Mouse (Mus musculus) CD8-positive naive resting alpha-beta T cell, adult 2 months (primary cell): ENCODE measurements around the gene Rgl1.

Experiments used
- DNase-seq, 2 experiments: peaks; one replicate each; pipeline ENCODE4 v3.0.0; 2022; ENCODE audit warnings: low read depth in 2 of 2, low spot score in 2 of 2

Gene Rgl1

DNA sequence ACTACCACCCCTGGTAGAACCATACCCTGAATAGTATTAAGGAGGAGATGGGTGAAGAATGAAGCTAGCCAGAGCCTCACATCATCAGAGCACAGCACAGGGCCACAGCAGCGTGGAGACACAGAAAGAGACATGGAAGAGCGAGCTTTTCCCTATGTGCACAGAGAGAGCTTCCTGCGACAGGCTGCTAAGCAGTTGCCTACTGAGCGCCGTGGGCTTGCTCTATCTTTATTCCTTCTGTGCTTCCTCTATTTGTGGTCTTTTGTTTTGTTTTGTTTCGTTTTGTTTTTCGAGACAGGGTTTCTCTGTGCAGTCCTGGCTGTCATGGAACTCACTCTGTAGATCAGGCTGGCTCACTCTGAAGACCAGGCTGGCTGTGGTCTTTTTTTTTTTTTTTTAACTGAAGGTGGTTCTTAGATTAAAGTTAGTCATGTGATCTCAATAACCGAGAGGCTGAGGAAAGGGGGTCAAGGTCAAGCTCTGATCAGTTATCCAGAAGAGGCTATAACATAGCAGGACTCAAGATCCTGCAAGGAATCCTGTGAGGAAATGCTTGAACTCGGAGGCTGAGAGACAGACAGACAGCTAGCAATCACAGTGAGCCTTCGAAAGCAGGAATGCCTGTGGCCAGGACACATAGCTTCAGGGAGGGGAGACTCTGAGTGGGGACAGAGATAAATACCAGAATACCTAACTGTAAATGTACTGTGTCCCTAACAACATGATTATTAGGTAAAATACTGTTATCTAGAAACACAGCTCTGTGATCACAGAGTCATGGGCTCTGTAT lies 150.0 kb downstream of the Rgl1 start:
- DNase-seq, result no peak

DNA sequence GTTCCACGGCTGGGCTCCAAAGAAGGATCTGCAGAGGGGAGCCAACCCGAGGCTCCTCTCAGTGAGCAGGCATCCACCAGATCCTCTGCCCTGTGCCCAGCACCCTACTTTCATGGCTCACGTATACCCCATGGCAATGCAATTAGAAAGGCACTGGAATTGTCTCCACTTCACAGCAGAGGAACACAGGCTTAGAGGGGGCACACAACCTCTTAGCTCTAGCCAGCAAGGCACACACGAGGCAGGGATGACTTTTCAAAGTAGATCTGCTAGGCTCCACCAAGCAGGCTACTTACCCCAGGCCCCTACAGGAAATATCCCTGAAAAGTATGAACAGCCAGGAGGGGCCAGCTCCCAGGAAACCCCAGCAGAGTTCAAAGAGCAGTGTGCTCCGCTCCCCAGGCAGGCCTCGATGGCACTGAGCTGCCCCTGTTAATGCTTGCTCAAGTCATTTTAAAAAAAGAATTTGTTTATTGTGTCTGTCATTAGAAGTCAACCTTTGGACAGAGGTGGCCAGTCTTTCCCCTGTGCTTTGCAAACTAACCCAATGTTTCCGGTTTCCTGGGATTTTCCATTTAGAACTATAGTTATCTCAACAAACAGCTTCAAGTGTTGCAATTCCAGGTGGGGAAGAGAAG lies 151.3 kb downstream of the Rgl1 start:
- DNase-seq, result no peak

DNA sequence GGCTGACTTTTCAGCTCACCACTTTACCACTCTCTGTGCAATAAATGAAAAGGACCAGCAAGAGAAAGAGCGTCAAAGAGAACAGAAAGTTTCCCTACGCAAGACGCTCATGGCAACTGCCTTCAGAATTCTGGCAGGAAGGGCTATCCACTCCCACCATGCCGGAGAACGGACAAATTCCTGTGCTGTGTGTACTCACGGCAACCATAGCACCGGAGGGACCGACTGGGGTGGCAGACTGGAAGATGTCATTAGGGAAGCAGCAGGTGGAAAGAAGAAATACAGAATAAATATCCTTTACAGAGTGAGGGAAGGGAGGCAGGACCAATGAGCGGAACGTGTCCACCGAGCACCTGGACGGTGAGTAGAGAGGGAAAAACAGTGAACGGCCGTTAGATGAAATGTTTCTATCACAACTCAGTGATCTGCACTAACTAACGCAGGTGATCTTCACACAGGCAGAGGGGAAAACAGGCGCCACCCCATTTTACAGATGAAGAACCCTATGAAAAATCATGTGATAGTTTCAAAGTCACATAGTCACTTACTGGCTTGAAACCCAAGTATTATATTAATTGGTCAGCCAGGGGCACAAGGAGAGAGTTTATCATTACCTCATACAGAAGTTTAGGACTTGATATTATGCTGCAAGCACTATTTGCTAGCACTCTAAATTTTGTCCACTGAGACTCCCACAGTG lies 152.8 kb downstream of the Rgl1 start:
- no peak for DNase-seq

DNA sequence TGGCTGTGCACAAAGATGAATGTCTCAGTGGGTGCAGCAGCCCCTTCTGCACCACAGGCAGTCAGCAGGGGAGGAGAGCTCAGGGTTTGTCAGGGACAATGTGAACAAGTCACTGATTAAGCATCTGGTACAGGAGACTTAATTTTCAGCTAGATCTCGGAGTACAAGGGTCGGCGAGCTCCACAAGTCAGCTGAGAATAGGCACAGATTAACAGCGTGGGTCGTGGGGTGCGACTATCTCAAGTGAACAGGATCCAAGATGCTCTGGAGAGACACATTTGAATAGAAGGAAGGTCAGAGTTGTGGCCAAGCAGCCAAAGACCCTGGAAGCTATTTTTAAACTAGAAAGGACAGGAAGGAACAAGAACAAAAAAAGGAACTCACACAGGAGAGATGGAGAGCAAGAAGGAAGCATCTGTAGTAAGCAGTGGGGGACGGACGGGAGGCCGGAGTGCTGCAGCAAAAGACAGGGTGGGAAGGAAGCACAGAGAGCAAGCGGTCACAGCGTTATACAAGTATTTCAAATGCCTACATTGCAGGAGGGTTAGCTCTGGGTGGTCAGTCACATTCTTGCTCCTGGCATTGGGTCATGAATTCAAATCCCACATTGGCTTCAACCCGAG lies 153.5 kb downstream of the Rgl1 start:
- no peak for DNase-seq

DNA sequence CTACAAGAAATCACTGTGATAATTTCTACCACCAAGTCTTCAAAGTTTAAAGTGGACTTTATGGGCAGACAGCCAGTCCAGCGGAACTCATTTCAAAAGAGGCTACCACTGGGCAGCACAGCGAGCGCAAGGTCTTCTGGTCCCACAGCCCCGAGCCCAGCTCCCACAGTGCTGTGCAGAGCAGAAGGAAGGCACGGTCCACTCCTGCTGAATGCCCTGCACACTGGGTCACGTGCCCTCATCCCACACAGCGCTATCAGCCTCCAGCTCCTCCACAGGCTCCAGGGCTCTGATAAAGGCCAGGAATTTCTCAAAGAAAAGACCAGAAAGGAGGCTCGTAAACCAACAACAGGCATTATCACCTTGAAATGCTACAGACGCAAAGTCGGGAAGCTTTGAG lies 156.6 kb downstream of the Rgl1 start:
- DNase-seq, result no peak

DNA sequence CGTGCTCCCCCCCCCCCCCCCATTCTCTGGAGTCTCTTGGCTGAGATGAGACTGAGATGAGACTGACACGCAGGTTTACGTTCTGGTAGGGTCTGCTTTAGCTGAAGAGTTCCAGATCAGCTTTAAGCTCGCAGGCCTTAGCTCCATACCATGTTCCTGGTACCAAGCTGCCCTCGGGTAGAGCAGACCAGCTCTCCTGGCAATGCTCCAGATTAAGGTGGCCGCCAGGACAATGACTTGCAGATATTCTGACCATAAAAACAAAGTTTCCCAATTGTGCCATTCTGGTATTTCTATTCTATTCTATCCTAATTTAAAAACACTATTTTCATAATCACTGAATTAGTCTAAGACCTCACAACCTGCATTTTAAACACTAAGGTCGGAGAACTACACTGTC lies 157.1 kb downstream of the Rgl1 start:
- DNase-seq, result no peak

DNA sequence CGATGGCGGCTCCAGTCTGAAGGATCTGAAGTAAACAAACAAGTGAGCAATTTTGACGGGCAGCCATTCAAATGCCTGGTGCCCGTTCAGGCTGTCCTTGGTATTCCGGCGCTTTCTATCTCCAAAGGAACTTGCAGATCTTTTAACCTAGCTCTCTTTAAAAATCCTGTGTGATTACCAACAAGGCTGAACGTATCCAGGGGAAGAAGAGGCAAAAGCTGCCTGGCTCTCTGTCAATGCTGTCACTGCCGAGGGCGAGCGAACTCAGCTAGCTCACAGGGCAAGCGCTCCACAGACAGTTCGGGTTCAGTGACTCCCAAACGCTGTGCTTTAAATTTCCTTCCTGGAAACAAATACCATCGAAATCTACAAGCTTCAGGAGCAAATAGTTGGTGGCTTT lies 158.4 kb downstream of the Rgl1 start:
- DNase-seq, result no peak

DNA sequence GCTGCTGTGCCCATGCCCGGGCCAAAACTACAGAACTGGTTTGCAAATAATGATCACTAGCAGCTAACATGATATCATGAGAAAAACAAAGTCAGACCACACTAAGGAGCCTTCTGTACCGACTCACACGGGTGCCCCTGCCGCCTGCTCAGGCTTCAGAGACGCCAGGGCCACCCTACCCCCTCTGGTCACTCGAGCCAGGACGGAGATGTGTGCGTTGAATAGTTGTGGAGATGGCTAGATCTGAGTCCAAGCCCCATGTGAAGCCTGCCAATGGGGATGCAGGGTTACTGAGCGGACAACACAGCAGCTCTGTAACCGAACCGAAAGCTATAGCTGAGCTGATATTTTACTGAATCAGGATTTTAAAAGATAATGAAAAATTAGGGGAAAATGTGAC lies 159.4 kb downstream of the Rgl1 start:
- DNase-seq, result no peak

DNA sequence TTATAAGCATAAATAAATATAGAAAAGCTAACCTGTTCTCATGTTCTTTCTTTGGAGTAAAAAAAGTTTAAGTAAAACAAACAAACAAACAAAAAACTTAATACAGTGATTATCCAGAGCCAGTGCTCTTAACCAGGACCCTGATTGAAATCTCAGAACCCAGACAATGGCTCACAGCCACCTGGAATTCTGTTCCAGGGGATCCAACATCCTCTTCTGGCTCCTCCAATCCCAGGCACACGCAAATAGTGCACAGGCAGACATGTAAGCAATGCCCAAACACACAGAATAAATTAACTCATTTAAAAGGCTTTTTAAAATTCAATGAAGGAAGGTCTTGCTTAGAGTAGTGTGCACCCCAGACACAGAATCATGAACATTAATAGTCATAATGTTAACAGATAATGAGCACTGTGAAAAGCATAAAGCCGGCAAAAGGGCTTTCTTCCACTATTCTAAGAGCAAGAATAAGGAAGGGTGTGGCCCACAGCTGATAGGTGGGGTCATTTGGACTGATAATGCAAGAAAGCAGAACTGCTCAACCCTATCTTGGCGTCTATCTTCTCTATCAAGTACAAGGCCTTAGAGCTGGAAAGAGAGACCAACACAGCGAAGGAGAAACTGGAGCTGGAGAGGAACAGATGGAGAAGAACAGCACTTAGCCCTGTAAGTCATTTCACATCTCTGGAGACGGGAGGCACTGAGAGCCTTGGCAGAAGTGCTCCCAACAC lies 160.1 kb downstream of the Rgl1 start:
- no peak for DNase-seq

DNA sequence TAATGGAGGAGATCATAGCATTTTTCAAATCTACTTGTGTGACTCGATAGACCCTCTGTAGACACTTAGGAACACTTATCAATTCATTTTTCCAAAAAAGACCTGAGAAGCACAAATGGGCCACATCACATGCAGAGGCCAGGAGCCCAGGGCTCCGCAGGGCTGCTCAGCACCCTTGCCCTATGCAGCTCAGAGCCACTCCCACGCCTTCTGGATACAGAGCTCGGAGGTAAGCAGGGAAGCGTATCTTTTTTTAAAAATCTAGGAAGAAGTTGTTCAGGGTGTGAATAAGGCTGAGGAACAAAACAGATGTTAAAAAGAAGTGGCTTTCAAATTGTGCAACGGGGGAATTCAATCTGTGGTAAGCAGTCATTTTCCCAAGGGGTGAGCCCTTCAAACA lies 162.0 kb downstream of the Rgl1 start:
- DNase-seq, result no peak

DNA sequence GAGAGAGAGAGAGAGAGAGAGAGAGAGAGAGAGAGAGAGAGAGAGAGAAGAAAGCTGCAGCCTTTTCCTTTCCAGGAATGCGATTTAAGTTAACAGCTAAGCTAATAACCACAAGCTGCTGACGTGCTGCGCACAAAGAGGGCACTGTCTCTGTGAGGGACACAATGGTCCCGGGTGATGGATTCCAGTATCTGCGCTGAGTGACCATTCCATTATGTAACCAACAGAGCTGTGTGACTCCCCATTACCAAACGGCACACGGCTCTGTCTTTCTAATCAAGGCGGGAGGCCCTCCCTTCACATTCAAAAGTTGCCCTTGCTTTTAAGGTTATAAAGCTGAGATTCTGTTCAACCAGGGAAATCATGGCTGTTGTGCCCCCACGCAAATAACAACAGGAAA lies 162.5 kb downstream of the Rgl1 start:
- DNase-seq, result no peak

DNA sequence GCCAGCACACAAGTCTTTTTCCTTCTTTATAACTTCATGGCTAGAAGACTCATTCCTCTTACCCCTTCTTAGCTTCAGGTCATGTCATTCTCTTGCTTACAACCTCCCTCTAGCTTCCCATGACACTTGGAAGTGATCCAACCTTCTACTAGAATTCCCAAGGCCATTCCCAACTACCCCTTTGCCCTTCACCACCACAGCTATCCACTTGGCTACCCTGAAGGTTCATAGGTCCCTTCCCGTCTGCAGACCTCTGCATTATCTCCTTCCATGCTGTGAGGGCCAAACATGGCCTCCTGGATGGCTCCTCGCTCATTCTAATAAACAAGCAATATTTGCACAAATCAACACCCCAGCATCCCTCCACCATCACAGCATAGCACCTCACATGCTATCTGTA lies 165.7 kb downstream of the Rgl1 start:
- DNase-seq, result no peak

DNA sequence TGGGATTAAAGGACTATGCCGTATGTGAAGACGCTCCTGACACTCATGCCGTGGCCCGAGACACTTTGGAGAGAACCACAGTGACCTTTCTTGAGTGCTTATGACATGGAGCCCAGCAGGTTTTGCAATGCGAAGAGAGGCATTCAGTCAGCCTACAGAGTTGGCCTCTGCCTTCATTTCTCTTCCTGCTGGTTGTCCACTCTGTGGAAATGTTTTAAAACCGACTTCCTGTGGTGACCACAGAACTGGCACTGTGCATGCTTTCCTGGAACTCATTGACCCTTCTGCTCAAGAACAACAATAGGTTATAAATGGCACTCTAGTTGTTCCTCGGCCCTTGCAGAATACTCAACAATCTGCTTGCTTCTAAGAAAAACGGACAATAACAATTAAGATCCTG lies 166.8 kb downstream of the Rgl1 start:
- DNase-seq, result no peak

DNA sequence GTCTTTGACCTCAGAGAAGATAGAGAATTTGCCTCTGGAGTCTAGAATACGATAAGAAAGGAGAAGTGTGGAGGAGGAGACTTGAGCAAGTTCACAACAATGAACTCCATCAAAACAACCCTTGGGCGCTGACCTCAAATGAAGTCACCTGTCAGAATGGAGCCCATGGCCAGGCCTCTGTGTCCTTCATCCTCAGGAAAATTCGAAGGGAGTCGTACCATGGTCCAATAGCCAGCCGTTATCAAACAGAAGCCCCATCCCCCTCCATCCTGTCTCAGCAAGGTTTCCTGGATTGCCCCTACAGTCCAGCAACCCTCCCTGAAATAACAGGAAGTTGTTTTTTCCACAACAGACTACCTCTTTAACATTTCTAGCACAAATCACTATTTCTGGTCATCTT lies 171.5 kb downstream of the Rgl1 start:
- no peak for DNase-seq

DNA sequence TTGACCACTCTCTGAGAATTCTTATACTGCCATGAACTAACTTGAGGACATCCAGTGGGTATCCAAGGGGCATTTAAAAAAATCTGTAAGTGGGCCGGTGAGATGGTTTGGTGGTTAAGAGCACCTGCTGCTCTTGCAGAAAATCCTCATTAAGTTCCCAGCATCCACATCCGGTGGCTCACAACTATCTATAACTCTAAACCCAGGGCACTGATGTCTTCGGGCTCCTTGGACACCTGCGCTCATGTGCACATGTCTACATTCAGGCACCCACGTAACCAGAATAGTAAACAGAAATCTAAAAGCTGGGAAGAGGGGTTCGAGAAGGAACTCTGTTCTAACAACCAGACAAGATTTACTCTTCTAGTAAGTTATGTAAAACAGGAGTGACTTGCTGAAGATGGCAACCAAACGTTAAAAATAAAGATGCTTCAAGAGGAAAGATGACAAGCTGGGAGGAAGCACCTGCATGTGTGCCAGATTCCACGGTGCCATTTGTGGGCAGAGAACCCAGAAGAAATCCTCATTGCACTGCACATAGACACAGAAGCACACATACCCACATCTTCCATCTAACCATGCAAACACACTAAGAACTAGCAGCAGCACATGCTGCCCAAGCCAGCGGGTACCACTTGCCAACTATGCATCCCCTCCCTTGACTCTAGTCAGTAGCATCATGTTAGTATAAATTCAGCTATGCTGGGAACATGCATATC lies 172.2 kb downstream of the Rgl1 start:
- DNase-seq, result no peak

DNA sequence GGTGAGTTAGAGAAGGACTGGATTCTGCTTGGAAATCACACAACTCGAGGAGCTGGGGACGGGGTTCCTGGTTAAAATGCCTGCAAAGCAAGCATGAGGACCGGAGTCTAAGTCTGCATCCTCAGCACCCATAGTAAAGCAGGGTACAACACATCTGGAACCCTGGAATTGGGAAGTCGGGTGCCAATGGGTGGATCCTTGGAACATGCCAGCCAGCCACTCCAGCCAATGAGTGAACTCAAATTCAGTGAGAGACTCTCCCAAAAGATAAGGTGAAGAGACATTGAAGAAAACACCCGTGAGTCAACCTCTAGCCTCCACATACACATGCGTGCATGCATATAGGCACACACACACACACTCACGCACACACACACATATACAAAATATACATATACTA lies 172.8 kb downstream of the Rgl1 start:
- DNase-seq, result no peak

DNA sequence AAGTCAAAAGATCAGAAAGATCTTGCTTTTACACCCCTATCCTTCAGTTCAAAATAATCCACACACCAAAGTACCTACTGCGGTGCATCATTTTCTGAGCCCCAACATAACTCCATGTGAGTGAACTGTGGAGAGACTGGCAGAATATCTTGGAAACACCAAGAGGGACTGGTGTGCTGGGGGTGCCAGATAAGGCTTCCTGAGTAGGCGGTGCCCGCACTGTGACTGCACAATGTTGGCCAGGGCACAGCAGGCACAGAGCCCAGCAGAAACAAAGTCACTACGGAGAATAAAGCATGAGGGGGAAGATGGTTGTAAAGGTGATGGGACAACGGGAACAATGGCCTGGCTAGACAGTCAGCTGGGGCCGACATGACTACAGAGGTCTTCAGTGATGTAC lies 173.5 kb downstream of the Rgl1 start:
- no peak for DNase-seq

DNA sequence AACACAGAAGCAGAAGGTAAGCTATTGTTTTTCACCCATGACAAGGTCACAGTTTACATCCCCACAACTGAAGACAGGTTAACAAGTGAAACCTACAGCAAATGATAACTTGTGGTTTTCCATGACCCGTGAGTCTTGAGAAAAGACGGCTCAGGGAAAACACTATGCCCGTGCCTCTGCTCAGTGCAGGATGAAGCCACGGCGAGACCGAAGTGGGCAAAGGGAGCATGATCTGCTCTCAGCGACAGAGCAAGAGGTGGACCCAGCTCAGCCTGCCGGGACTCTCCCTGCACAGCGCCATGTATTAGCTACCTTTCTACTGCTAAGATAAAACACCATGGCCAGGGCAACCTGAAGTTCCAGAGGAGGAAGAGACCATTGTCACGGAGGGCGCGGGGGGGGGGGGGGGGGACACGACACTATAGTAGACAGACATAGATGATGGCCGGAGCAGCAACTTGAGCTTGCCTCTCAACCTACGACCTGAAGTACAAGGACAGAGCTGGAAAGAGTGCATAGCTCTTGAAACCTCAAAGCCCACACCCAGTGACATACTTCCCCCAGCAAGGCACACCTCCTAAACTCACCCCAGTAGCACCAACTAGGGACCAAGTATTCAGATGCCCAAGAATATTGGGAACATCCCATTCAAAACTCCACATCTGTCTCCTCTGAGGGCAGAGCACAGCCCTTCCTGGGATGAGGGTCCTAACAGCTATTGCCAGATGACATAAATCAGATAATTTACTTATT lies 174.2 kb downstream of the Rgl1 start:
- no peak for DNase-seq

DNA sequence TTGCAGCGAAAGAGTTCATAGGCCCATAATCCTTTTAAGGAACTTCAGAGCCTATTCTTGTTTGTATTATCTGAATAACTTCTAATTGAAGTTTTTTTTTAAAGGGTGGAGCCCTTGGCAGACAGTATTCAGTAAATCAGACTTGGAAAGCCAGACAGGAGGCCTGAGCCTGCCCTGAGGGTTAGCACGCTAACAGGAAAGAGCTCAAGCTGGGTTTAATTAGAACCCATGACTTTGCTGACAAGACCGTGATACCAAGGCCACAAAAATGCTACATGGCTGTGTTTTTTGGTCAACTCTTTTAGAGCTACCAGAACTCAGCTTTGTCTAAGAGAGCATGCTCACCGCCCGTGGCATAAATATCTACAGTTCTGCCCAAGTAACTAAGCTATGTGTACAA lies 175.8 kb downstream of the Rgl1 start:
- DNase-seq, result no peak

DNA sequence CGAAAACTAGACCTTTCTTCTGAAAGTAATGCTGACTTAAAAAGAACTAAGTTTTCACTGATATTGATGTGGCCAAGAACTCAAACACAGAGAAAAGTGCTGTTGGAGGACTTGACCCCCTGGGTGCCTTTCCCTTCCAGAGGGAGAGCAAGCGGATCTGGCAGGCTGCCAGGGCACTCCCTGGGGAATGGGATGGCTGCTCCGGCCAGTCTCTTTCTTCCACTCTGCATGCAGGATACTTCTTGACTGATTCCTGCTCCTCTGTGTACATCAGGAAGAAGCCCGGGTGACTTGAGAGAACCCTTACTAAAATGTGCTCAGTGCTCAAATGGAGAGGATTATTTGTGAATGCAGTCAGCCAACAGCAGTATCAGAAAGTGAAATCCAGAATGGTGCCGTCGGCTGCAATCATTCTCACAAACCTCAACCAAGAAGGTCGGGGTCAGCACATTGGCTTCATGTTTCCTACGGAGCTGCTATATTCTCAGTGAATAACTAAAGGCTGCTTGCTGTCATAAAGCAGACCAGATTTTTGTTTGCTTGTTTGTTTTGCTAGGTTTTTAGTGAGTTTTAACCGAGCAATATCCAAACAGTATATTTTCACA lies 176.7 kb downstream of the Rgl1 start:
- DNase-seq, result no peak
